Mouse (Mus musculus) right cerebral cortex, postnatal 25 days (tissue): Measurements from ENCODE around the gene Cyp2c23.

ENCODE experiments used
- DNase-seq: peaks from one replicate; pipeline ENCODE4 v3.0.0; 2022

Gene Cyp2c23

DNA sequence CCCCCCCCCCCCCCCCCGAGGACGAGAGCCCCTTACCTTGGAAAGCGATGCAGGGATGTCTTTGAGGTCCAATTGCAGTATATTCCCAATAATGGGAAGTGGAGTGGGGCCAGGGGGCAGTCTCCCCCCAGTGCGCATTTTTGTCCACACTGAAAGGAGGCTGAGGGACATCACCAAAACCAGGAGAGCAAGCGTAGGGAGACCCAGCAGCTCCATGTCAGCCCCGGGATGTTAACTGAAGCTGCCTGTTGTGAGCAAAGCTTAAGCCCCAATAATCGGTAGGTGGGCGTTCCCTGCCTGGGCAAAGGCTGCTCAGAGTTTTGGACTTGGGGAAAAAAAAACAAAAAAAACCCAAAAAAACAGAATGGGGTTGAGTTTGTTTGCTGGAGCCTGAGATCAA is at the start of gene Cyp2c23:
Gene Cyp2c23 (minus strand): TSS at position 237 of the 400 bp plus-strand sequence.
- DNase-seq, result no peak

DNA sequence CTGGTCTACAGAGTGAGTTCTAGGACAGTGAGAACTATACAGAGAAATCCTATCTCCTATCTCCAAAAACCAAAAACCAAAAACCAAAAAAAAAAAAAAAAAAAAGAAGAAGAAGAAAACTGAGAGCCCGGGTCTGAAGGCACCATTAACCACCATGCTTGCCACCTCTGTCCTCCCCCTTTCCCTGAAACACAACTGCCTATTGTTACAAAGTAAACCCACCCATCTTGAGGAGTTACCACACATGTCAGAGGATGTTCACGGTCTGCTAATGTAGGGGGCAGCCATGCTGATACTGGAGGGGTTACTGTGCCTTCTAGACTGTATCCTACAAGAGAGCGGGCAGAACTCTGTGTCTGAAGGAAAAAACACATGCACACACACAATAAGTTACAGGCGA is 48.0 kb upstream of the Cyp2c23 start:
- no peak for DNase-seq

DNA sequence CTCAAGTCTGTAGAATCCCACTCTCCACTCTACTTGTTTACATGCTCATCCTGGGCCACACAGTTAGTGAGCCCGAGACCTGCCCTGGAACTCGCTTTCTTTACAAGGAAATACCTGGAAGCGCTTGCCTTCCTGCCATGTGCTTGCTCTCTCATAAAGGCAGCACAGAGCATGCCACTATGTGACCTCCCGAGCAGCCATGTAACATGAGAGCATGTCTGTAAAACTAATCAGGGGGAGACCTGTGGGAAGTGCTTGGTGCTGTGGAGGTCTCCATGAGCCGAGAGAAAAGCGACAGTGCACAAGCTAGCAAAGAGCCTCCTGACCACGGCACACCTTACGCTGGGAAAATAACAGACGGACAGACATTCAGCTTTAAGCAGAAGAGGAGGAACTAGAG is 47.4 kb upstream of the Cyp2c23 start:
- DNase-seq, result no peak

DNA sequence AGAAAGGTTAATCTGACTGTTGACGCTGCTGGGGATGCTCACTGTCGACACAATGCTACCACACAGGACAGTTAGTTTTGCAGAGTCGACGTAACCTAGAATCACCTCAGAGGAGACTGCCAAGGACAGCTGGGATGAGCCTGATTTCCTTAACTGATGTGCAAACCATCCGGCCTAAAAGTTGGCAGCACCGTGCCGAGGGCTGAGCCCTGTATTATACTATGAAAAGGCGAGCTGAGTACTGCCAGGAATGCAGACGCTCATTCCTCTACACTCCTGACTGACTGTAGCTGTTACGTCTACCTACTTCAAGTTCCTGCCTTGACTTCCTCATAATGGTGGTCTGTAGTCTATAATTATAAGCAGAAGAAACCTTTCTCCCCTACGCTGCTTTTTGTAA is 46.0 kb upstream of the Cyp2c23 start:
- no peak for DNase-seq

DNA sequence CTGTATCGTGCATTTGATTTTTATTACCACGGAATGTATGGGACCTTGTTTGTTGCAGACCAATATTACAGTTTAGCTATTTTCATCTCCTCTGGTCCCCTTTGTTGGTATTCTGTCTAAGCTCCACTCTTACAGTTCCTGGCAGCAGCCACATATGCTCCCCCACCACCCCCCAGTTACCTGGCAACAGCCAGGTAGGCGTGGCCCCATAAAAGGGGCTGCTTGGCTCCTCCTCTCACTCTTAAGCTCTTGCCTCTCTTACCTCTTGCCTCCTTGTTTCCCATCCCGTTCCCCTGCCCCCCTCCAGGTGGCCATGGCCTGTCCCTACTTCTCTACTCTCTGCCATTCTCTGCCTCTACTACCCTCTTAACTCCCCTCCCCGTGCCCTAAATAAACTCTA is 42.2 kb upstream of the Cyp2c23 start:
- DNase-seq, result no peak

DNA sequence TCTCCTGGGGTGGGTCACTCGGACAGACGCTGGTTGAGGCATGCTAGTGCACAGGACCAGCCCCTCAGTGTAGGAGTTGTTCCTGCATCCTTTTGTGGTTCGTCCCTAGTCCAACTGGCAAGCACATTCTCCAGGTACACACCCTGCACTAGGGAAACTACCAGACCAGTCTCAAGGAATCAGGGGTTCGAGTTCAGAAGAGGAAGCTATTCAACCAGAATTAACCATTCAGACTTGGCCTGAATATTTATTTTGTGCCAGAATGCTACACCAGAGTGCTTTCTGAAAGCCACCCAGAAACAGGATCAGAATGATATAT is 40.9 kb upstream of the Cyp2c23 start:
- DNase-seq, result no peak

DNA sequence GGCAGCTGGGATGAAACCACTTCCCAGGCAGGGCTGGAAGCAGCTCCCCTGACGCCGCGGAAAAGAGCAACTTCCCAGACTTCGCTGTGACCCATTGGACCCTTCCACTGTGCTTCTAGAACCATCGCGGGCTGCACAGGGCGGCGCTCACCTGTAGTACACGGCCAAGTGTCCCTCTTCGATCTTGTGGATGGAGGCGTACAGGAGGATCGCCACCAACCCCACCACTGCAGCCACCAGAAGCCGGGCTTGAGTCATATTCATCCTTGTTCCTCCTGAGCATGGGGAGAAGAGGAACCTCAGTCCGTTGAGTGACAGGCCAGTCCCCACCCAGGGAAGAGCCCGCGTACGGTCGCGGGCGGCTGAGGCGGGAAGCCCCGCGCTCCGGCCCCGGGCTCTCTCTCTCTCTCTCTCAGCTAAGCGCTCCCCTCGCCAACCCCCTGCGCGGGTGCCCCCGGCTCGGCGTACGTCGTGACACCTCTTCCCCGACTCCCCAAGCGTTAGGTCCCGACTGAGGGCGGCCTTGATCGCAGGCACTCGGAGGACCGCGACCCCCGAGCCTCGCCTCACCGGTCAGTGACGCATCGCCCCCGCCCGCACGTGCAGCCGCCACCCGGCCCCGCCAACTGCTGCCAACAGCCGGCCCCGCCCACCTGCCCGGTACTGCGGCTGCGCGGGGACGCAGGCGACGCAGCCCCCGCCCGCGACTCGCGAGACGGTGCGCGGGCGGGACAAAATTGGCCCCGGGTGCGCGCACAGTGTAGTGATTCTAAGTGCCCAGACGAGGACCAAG is 40.3 kb upstream of the Cyp2c23 start, which contains the start of gene Erlin1:
Gene Erlin1 (minus strand): TSS at position 665 of the 793 bp plus-strand sequence.
- peak; percentile 93 for DNase-seq

DNA sequence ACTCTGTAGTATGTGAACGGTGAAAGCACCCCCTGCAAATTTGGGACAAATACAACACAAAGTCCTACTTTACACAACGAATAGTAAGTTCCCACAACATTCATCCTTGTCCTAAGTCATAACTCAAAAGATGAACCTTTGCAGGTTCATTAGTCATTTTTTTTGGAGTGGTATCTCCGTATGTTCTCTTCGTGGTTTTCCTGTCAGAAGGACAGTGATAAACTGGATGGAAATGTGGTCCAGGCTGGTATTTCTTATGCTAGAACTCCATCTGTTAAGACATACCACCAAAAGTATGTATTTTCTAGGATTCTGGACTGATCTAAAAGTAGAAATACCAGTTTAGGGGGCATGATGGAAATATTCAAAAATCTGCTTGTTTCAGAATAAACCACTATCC is 39.2 kb upstream of the Cyp2c23 start:
- no peak for DNase-seq

DNA sequence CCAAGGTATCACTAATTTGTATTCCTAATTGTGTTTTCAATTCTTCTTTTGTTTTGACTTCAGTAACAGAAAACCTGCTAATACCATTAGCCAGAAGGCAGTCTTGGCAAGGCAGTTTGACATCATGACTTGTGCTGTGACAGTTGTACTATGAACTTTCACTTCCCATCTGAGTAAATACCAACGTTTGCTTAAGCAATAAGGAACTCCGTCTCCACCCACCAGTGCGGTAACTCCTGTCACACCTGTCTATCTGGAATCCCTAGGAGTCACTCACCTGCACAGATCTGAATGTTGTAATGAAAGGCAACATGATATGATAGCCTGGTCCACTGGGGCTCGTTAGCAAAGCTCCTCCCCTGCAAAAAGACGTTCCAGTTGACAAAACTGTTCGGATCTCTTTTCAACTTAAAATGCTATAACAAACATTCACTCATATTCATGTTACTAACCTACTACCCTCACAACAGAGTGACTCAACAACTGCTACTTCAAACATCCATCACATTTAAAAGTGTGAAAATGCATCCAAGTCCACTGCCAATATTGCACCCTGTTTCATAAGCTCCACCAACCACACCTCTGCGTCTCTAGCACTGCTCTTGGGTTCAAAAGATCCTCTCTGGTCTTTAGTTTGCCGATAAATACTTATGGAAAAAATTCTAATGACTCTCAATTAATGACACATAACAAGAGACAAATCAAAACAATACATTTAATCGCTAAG is 38.5 kb upstream of the Cyp2c23 start:
- no peak for DNase-seq

DNA sequence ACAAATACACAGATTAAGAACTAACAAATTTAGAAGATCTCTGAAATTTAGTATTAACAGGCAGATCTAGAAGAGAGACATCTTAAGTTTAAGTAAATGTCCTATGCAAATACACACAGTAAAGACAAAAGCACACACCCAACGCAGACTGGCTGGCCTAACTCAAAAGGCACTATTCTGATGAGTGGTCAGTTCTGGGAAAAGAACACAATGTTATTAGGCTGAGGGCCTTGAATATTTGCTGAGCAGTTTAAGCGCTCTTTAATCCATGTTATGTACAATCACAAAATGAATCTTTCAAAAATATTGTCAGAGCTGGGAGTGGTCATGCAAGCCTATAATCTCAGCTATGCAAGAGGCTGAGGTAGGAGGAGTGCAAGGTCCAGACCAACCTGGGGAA is 35.7 kb upstream of the Cyp2c23 start:
- no peak for DNase-seq

DNA sequence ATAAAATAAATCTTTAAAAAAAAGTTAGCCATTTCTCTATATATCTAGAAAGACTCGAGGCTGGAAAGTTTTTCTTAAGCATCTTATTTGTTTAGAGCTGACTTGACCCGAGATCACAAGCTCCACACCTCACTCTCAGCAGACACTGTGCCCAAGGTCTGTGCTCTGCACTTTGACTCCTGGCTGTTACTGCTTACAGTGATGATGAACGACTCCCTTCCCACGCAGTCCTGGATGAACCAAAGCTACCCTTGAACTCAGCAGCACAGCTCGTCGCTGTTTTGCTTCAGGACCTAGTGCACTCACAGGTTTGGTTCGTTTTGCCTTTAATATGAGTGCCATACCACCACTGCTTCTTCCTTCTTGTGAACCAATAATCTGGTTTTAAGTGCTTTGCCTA is 34.8 kb upstream of the Cyp2c23 start:
- DNase-seq, result no peak

DNA sequence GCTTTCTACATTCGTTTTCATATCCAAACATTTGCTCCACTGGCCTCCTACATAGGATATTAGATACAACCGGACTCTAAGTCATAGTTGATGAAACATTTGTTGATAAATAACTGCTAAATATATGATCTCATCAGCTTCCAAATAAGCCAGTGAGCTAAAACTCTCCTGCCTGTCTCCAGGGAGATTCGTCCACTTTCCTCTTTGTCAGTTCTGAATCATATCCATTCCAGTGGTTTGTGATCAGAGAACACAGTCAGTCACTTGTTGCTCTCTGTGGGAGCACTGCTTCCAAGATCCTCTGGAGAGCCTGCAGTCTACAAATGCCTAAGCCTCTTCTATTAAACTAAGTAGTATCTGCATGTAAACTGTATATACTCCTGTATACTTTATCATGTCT is 31.2 kb upstream of the Cyp2c23 start:
- DNase-seq, result no peak

DNA sequence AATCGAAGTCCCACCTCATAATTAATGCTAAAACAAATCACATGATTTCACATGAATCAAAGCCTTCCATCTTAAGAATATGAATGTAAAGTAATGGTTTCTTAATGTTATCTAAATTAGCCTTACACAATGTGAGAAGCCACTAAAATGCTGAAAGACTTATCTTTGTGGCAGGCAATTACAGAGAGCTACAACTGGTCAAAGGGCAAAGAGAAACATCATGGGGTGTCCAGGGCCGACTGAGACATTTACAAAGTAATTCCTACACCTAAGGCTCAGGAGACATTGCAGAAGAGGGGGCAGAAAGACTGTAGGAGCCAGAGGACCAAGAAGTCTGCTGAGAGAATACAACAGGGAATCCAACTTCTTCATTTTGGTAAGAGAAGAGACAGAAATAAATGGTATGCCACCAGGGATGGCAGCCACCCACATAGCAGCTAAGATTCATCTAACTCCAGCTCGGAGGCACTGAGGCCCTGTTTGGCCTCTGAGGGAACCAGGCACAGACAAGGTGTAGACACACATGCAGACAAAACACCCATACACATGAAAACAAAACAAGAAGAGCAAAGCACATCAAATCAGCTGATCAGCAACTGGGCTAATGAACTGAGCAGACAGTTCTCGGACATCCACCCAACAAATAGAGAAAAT is 26.3 kb upstream of the Cyp2c23 start:
- DNase-seq, result no peak

DNA sequence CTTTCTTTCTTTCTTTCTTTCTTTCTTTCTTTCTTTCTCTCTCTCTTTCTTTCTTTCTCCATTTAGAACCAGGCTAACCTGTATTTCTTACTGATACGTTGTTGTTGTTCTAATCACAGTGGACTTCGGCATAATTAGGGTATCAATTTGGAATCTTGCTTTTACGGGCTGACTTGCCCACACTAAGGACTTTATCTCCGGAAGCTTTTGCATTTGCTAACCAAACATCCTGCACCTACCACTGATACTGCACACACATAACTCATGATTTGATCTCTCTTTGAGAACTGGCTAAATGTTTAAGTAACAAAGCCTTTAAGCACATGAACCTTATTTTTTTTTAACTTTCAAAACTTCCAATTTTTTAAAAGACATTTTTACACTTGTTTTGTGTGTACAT is 21.4 kb upstream of the Cyp2c23 start:
- DNase-seq, result no peak

DNA sequence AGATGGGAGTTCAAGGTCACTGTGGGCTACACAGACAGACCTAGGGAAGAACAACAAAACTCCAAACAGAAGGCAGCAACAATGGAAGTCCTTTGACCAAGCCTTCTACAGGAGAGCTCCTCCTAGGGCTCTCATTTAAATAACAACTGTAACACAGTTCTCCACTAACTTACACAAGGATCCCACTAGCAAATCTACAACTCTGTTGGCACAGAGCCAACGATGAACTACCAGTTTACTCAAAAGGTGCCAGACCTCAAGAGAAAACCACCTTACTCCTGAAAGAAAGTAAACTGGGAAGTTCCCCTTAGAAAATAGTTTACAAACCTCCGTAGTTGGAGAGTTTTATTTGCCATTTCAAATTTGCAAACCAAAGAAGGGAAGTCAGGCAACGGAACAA is 20.3 kb upstream of the Cyp2c23 start:
- DNase-seq, result no peak

DNA sequence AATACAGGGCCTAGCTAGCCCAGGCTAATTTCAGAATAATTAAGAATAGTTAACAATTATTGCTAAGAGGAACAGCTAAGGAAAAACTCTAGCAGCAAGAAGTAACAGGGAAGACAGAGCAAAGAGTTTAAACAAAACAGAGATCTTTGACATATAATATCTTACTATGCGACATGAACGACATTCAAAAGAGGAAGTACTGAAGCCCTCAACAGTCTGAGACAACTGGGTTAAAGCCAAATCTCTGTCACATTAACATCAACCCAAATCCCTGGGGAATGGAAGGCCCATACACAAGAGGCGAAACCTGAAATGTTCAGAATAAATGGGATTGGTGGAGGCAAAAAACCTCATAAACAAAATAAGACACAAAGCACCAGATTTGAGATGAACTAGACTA is 16.8 kb upstream of the Cyp2c23 start:
- DNase-seq, result no peak

DNA sequence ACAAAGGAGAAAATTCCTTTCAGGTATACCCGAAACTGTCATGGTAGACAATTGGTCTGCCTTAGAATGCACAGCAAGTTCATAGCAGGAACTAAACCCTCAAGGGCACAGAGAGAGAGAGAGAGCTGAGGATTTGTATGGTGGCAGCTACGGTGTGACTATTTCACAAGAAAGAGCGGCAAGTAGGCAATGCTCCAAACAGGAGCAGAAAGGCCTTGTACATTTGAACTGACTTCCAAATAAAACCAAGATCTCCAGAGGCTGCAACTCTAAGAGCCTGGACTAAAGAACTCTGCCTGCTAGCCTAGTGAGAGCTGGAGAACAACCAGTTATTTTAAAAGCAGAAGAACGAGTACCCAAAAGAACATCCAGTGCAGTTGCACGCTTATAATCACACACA is 13.1 kb upstream of the Cyp2c23 start:
- no peak for DNase-seq

DNA sequence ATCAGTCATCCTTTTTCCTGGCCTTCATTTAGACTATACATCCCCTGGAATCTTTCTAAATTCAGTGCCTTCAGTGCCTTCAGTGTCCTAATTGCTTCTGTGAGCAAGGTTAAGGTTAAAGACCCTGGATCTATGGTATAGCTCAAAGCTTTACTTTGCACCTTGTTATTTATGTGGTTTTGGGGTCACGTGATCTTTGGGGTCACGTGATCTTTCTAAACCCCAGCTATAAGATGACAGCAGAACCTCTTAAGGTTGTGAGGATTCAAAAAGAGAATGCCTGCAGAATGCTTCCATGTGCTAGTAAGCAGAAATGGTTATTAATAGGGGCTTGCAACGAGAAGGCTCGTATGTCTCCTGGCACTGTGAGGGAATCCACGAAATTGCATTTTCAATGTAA is 4.4 kb upstream of the Cyp2c23 start:
- DNase-seq, result no peak

DNA sequence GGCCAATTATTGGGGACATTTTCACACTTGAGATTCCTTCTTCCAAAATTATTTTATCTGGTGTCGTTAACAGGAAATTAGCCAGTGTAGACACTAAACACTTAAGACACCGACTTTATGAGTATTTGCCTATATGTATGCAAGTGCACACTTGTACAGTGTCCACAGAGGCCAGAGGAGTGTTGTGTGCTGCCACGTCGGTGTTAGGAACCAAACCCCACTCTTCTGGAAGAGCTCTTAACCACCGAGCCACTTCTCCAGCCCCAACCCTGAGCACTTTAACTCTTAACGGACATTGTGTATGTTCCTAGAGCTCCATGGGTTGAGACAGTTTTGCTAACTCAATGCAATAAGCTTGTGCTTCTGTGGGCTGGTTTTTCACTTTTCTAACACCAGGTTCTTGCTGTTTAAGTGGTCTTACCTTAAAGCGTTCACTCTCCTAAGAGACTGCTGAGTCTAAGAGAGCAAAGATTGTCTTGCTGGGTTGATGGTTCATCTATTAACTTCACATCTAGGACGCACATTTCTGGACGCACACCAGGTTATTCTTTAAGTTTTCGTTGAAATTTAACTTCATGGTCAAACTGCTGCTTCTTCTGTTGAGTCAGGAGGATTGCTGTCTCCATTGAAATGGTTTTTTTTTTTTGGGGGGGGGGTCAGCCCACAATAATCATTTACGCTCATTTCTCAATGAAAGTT is 3.2 kb upstream of the Cyp2c23 start:
- DNase-seq, result no peak

DNA sequence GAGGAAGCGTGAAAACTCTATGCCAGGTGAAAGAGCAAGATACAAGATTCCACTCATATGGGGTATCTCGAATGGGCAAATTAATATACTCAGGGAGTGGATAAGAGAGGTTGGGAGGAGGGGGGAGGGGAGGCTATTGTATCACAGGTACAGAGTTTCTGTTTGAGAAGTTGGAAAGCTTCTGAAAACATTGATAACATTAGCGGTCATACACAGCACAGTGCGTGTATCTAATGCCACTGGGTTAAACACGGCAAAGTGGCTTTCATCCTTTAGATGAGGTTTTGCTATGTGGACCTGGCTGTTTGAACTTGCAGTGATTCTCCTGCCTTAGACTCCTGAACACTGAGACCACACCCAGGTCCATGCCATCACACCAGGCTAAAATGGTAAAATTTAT is 1.0 kb upstream of the Cyp2c23 start:
- DNase-seq, result no peak

DNA sequence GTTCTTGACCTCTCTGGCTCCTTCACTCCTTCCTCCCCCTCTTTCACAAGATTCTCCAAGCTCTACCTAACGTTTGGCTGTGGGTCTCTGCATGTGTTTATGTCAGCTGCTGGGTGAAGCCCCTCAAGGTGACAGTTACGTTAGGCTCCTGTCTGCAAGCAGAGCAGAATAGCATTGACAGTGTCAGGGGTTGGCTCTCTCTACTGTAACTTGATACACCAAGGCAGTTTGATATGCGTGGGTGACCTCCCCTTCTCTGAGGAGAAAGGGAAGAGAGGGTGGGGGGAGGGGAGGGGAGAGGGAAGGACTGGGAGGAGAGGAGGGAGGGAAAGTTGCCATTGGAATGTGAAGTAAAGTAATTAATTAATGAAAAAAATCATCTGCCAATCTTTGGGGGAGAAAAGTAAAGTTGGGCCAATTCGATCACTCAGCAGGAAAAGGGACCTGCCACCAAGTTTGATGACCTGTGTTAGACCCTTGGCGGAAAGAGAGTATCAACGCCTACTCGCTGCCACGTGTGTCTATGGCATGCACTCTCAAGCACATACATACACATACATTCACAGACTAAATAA is 2.0 kb downstream of the Cyp2c23 start:
- DNase-seq, result no peak

DNA sequence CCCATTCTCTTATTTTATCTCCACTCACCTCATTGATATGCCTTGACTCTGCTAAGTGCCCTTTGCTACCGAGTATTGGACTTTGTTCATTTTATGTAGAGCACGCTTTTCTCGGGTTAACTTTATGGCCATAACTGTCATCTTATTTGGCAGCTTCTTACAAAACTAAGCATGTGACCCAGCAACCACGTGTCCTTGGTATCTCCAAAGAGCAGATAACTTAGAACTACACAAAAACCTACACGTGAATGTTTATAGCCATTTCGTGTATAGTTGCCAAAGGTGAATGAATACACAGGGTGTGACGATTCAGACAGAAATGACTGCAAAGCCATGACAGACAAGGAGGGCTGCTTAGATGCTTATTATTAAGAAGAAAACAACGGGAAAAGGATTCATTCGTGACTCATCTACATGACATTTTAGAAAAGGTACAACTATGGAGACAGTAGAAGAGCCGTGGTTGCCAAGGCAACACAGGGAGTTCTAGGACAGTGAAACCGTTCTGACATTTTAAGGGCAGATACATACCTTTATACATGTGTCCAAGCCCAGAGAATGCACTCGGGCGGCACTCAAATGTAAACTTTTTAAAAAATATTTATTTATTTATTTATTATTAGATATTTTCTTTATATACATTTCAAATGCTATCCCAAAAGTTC is 4.0 kb downstream of the Cyp2c23 start:
- DNase-seq, result no peak

DNA sequence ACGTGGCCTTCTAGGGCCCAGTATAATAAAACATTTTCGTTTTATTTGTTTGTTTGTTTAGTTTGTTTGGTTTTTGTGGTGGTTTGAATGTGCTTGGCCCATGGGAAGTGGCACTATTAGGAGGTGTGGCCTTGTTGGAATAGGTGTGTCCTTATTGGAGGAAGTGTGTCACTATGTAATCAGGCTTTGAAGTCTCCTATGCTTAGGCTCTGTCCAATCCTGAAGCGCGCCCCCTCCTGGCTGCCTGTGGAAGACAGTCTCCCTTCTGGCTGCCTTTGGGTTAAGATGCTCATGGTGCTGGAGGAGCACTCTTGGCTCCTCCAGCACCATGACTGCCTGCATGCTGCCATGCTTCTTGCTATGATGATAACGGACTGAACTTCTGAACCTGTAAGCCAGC is 5.9 kb downstream of the Cyp2c23 start:
- no peak for DNase-seq
